In the genomic region with DNA sequence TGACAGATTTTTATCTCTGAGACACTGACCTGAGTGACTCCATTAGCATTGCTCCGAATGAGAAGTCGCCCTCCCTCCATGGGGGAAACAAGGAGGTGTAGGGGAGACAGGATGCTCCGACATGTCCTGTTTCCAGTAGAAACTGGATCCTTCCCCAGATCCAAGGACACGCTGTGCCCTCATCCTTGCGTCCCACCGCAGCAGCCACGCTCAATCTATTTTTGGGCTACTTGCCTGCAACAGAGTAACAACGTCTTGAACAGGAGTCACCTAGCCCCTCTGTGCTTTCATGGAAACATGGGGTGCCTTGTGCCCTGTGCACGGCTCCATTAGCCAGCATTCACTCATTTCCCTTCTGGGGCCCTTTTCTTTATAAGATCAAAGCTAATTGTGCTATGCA, we compare ENCODE assay signal across 8 mouse cellular contexts. TPM values are rescaled to one million over a fixed set of nuclear protein-coding genes. Genes with fewer than 3 reads are reported as not detected.
A peak's percentile ranks its signal among the peaks of the same experiment; 100 is the strongest.
DNase-seq lines count a peak whose midpoint lies in the region; ATAC-seq and TF ChIP-seq lines count a peak whose summit lies in the region.

A gene (minus strand): TSS at position 143 of the 400 bp plus-strand sequence.

- TF ChIP-seq CTCF in olfactory bulb, adult 2 months (IDR thresholded peaks at IDR 0.05; ENCODE audit: insufficient read depth, low read depth, low read length): no peak

- peak; percentile 39 to 40 for DNase-seq in cerebellum, postnatal 14 days
- no peak for DNase-seq in cerebellum, adult 11 months
- no peak for DNase-seq in neural tube, embryonic 11.5 days (ENCODE audit: low spot score)
- no peak for DNase-seq in neural tube, embryonic 10.5 days (ENCODE audit: extremely low spot score, low spot score)
- no peak for DNase-seq in layer of hippocampus, postnatal 14 days (ENCODE audit: low spot score in 2 of 2)
- no peak for DNase-seq in Muller cell, postnatal 12 days (ENCODE audit: inconsistent ontology term)

- H3K27ac ChIP-seq in neural tube, embryonic 11.5 days (ENCODE audit: low read depth, low read length): no peak within 1 kb of the TSS
- H3K27ac ChIP-seq in olfactory bulb, adult 2 months (ENCODE audit: insufficient read depth, low read depth, low read length): no peak within 1 kb of the TSS

- H3K4me3 ChIP-seq in neural tube, embryonic 11.5 days (ENCODE audit: low read depth, low read length): no peak within 1 kb of the TSS
- no peak within 1 kb of the TSS for H3K4me3 ChIP-seq in olfactory bulb, adult 2 months (ENCODE audit: insufficient read depth, low read depth, low read length)

- TF ChIP-seq POLR2A in olfactory bulb, adult 2 months (IDR thresholded peaks at IDR 0.05; ENCODE audit: insufficient read depth, low read depth, low read length): no peak

- 84% methylated on average over 9 of the region's 9 CpGs for WGBS in neural tube, embryonic 11.5 days
- WGBS in olfactory bulb, adult 2 months: 79% methylated on average over 9 of the region's 9 CpGs

- H3K9me3 ChIP-seq in neural tube, embryonic 11.5 days (ENCODE audit: control insufficient read depth, low read length): no peaks in the 10 kb centered on the region

- H3K27me3 ChIP-seq in neural tube, embryonic 11.5 days (ENCODE audit: control insufficient read depth, insufficient read depth, low read length): no peaks in the 10 kb centered on the region

- no peak within 1 kb of the TSS for H3K9ac ChIP-seq in neural tube, embryonic 11.5 days (ENCODE audit: low read length)

- H3K36me3 ChIP-seq in neural tube, embryonic 11.5 days (ENCODE audit: control insufficient read depth, insufficient read depth, low read length): no peaks in the 10 kb centered on the region

- no peak for ATAC-seq in neural tube, embryonic 11.5 days (ENCODE audit: insufficient read depth, low FRiP score, low TSS enrichment)
- ATAC-seq in CD4-positive, CD25-positive, alpha-beta regulatory T cell, adult 4 months: no peak

- H3K4me1 ChIP-seq in neural tube, embryonic 11.5 days (ENCODE audit: control insufficient read depth, insufficient read depth, low read length): no peaks in the 10 kb centered on the region
- no peaks in the 10 kb centered on the region for H3K4me1 ChIP-seq in olfactory bulb, adult 2 months (ENCODE audit: control insufficient read depth, insufficient read depth, low read length)

- H3K4me2 ChIP-seq in neural tube, embryonic 11.5 days (ENCODE audit: low read depth): no peak within 1 kb of the TSS

RNA-seq across cellular contexts. Expression of the gene that starts here (rescaled TPM):
- polyA plus RNA-seq in neural tube, embryonic 11.5 days (2014; fragmentation: Nextera tagmentation; extraction: Ambion mirVana): 57.7 and 60.1 TPM in 2 replicates
- 10 to 100 TPM; 17.6 to 19.2 TPM for total RNA-seq in layer of hippocampus, postnatal 14 days (2021)
- polyA plus RNA-seq in olfactory bulb, adult 2 months (2012; ENCODE audit: insufficient read depth, insufficient read length, low replicate concordance, missing spikeins): not detected in 2 replicates
- under 1 TPM in 1 of 2 experiments, not detected in 1; 0.07 TPM for polyA plus RNA-seq in CD4-positive, CD25-positive, alpha-beta regulatory T cell, adult 4 months (2017; shearing (Covaris generic))

Comparison
In these comparisons a context has a peak if more than half of its experiments do, and no peak if none do; other contexts are left out.
1. DNase-seq: peak in cerebellum, postnatal 14 days (2 of 2); none in cerebellum, adult 11 months (single experiment), neural tube, embryonic 11.5 days (single experiment), neural tube, embryonic 10.5 days (single experiment), layer of hippocampus, postnatal 14 days (0 of 2) and Muller cell, postnatal 12 days (single experiment).